Mouse (Mus musculus) C2C12 (cell line): ENCODE results near the gene Cfap161.

Experiments
- CTCF ChIP-seq: IDR thresholded peaks from one replicate; pipeline ENCODE4 v1.5.1; 2011; ENCODE audit not compliant: control insufficient read depth, insufficient read depth, insufficient read length
- MAX ChIP-seq: IDR thresholded peaks from one replicate; pipeline ENCODE4 v1.6.1; 2011; ENCODE audit warnings: mild to moderate bottlenecking, control low read depth

DNA sequence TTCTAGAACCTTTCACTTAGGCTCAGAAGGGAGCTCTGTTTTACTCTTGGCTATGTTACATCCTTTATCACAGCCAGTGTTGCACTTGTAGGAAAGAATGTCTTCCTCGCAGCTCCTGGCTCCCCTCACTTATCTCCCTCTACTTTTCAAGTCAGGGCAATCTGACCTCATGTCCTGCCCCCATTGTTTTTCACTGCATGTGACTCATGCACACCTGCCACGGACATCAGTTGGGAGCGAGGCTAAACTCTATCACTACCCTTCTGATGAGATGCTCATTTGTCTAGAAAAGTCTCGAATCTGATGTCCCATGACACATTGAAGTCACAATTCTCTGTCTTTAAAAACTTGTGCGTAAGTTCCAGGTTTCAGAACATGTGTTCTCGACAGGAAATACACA is 12.3 kb upstream of the Cfap161 start:
- TF ChIP-seq CTCF (no peak), MAX (no peak)
